Mouse (Mus musculus) urinary bladder, postnatal 25 days (tissue): ENCODE measurements around the gene Pga5.

Source experiments
- DNase-seq: peaks from one replicate; pipeline ENCODE4 v3.0.0; 2022; ENCODE audit warnings: low spot score

Pga5 gene

DNA sequence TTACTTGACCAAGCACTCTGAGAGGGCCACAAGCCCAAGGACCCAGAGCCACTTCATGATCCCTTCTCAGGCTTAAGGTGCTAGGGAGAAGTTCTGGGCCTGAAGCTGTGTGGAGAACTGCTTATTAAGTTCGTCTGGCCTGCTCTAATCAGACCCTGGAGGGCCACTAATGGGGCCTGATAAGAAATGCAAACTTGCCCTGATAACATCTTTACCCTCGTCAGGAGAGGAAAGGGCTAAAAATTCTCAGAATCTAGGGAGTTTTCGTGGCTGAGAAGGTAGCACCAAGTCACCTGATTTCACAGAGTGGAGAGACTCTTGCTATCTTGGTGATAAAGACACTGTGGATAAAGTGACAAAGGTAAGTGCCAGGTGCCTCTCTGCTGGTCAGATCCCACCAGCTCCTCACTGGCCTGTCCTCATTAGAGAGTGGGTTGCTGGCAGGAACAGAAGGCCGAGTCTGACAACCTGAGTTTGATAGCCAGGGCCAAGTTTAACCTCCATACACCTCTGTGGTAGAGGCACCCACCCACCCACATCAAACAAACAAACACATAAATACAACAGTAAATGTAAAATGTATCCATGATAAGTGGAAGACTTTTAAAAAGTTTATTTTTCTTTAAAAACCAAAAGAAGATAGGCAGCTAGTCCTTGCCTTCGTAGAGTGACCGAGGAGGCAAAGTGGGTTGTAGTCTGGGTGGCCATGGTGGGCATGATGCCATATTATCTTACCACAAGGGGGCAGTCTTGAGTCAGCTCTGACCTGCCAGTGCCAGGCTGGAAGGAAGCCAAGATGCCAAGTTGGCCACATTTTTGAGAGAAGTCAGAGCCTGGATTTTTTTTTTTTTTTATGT is at the start of gene Pga5:
Pga5 (minus strand) TSS at position 157 of the 857 bp plus-strand sequence.
- DNase-seq = peak; percentile 89

DNA sequence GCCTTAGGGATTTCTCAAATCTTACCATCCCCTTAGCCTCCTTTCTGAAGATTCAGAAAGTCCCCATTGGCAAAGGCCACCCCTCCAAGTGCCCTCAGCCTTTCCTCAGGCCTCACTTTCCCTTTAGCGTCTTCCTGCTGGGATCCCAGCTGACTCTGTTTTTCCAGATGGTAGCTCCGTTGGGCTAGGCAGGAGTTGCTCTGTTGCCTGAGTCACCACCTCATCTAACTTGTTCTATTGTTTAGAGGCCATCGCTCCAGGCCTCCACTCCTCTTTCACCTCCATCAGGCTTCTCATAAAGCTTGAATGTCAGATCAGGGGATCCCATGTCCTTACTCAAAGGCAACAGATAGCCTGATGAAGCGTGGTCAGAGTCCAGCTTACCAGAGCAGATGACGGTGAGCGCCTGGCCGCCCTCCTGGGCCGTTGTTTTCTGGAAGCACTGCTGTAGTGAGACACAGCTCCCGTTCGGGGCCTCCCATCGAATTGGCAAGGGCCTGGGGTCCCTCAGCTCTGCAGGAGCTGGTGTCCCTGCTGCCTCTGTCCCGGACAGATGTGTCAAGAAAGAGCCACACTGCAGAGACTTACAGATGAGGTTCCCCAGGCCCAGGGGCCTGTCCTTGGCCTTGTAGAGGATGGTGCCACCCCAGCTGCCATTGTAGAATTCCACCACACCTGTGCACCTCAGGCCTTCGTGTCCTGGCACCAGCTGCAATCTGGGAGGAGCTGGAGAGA is 46.9 kb upstream of the Pga5 start:
- DNase-seq = no peak

DNA sequence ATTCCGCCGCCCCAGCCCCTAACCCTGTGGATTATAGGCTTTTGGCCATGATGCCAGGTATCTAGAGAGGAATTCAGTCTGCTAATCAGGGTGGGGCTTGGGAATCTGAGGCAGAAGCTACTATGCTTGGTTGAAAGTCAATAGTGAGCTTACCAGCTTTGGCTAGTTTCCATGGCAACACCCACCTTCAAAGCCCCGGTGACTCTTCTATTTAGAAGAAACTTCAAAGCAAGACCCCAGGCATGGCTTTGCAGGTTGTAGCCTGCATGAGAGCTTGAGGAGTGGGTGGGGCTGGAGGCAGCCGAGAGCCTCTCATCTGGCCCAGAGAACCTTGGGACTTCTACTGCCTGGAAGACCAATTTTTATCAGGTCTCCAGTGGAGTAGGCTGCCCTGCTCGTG is 45.8 kb upstream of the Pga5 start:
- DNase-seq = no peak

DNA sequence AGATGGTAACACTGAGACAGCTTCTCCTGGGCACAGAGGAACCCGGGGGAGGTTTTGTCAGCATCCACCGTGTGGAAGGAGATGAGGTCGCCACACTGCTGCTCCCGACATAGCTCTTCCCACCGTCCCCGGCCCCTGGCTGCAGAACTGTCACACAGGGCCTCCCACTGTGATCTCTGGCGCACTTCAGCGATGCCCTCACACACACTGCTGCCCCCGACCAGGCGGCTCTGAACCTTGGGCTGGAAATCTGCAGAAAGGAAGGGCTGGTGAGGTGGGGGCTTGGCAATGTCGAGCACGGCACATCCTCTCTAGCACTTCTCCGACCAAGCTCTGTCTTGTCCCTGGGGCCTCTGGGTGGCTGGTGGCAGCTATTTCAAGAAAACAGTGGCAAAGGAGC is 45.2 kb upstream of the Pga5 start:
- no peak for DNase-seq

DNA sequence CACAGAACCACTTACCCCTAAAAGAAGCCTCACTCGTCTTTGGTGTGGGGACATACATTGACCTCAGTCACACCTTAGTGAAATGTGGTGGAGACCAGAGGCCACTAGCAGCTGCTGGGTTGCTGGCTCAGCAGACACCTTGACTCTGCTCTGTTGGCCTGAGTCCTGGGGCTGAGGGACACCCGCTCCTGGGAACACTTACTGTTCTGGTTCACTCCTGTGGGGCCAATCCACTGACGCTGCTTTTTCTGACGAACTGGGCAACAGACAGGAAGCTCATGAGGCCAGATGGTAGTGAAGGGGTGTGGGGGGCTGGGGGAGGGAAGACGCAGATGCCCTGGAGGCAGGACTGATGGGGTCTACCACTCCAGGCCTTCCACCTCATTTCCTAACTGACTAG is 43.2 kb upstream of the Pga5 start:
- DNase-seq = no peak

DNA sequence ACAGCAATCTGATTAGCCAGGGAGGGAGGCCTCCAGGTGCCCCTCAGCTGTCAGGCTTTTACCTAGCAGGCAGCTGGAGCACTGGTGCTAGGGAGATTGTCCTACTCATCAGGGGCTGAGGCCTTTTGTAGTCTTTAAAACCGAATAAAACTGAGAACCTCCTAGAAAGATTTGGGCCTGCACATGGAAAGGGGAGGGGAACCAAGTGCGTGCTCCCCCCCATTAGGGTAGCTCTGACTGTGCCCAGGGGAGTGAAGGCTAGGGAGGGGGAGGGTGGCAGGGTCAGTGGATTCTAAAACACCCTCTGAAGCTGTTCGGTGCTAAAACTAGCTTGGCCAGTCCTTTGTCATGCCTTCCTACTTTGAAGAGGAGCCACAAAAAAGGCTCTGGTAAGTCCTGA is 42.7 kb upstream of the Pga5 start:
- no peak for DNase-seq

DNA sequence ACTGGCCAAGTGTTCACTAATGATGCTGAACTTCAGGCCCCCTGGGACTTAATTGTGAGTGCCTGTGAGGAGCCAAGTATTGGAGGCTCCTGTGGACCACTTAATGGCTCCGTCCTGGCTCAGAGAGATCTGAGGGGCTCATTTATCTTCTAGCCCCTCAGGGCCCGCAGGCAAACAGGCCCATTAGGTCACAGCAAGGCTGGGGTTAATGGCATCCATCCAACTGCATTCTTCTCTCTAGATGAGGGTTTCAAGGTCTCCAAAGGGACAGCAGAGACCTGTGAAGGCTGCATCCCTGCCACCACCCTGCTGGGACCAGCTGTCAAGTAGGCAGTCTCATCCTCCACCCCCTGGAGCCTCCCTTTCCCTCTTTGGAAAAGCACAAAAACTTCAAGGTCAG is 41.9 kb upstream of the Pga5 start:
- DNase-seq = no peak

DNA sequence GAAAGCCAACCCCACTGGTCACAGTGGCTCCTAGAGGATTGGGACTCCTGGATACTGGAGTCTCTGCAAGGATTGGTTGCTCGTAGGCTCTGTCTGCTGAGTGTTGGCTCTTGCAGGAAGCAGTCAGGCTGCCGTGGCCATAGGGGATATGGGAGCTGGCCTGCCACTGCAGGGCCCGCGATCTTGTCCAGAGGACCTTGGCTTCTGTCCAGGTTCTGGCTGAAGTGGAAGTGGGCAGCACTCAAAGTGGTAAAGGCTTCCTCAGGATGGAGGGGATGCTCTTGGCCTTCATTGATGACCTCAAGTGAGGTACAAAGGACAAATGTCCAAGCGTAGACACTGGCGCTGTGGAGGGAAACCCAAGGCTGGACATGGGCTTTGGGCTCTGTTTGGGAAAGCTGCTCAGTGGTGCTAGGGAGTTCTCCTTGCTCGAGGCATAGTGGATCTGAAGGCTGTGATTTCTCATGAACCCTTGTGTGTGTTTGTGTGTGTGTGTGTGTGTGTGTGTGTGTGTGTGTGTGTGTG is 40.4 kb upstream of the Pga5 start:
- DNase-seq = no peak

DNA sequence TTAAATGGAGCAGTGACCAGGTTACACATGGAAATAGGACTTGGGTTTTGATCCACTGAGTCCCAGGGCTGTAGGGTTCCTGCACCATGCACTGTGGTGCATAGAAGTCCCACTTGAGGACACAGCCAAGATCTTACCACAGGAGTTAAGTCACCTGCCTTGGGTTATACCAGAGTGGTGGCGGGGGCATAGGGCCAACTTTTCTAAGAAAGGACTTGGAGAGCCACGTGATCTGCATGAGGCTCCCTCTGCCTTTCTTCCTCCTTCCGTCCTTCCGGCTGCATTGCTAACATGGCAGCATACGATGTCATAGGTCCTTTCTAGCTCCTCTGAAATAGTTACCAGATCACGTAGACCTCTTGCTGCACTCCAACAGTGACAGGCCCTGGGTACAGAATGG is 37.6 kb upstream of the Pga5 start:
- no peak for DNase-seq

DNA sequence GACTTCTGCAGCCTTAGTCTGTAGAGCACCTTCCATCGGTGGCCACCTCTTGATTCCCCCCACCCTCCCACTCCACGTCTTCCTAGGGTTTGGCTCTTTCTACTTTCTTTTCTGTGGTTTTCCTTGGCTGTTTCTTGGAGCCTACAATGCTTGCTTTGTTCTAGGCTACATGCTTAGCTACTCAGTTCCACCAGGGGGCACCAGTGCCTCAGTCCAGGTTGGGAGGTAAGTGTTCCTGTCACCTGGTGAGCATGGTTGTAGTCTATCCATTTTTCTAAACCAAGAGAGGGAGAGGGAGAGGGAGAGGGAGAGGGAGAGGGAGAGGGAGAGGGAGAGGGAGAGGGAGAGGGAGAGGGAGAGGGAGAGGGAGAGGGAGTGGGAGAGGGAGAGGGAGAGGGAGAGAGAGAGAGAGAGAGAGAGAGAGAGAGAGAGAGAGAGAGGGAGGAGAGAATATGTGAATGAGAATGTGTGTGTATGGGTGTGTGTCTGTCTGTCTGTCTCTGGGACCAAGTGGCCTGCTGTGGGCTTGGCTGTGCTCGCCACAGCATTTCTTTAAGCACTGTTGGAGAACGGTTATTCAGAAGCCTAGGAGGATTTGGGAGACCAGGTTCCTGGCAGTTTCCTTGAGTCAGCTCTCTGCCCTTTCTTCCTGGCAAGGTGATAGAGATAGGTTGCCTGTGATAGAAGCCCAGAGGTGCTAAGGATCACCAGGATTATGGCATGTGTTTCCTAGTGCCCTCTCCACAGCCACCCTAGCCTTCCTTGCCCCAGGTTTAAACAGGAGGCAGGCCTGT is 37.0 kb upstream of the Pga5 start:
- DNase-seq = peak; percentile 76

DNA sequence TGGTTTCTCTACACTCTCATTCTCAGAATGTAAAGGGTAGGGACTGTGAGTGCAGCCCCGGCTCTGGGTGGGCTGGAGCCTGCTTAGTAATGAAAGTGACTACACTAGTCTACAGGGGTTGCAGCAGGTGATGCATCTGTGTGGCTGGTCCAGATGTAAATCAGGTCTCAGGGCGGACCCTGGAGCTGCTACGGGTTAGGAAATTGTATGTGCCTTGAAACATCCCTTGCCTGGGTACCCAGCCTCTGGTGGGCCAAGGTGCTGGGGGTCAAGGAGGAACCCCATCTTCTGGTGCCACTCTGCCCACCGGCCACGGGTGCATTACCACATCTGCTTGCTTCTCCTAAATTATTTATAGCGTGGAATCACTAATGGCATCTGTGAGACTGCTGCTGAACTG is 36.3 kb upstream of the Pga5 start:
- no peak for DNase-seq

DNA sequence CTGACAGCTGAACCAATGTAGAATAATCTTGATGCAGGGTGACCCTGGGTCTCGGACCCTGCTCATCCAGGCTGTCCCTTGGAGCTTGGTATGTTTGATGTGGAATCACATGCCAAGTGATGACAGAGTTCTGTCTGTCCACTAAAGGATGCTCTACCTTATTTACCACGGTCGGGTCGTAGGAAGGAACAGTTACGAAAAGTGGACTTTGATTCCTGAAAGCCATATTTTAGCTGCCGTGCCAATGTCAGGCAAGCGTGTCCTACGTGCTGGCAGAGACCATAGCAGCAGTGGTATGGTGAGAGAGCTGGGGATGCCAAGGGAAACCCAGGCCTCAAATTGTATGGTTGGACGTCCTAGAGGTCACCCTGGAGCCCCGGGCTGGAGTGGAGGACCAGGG is 35.7 kb upstream of the Pga5 start:
- no peak for DNase-seq

DNA sequence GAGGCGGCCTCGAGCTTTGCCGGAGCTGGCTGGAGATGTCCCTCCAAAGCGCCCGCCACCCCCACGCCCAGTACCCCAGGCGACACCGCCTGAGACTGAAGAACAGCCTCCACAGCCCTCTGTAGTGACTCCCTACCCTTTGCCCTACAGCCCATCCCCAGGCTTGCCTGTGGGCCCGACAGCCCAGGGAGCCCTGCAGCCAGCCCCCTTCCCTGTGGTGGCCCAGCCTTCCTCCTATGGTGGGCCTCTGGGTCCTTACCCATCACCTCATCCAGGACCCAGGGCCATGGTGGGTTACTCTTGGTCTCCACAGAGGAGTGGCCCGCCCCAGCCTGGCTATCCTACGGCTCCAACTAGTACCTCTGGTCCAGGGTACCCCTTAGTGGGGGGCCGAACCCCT is 34.8 kb upstream of the Pga5 start:
- DNase-seq = no peak

DNA sequence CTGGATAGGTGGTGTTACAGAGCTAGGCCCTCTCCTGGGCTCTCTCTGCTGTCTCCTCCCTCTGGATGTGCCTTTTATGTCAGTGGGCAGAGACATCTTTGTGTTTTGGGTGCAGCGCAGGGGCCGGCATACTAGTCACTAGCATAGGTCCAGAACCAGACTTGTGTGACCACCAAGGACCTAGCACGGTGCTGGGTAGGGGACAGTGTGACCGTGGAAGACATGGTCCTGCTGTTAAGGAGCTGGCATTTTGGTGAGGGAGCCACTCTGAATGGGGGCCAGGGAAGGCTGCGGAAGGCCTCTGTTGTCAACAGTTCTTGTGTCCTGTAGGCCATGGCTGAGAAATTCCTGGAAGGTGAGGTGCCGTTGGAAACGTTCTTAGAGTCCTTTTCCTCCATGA is 34.3 kb upstream of the Pga5 start:
- no peak for DNase-seq

DNA sequence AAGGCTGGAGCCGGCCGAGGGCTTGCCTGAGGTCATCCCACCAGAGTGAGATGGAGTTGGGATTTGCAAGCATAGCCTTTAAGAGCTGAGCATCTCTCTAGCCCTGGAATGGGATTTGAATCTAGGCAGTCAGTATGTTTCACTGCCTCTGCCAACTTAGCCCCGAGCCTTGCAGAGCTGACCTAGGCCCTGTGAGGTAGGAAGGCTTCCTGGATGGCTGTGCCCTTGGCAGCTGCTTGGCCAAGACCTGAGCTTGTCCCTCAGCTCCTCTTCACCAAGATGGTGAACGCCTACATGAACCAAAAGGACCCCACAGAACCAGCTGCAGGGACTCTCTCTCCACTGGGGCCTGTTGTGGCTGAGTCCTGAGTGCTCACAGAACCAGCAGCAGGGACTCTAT is 32.9 kb upstream of the Pga5 start:
- DNase-seq = no peak

DNA sequence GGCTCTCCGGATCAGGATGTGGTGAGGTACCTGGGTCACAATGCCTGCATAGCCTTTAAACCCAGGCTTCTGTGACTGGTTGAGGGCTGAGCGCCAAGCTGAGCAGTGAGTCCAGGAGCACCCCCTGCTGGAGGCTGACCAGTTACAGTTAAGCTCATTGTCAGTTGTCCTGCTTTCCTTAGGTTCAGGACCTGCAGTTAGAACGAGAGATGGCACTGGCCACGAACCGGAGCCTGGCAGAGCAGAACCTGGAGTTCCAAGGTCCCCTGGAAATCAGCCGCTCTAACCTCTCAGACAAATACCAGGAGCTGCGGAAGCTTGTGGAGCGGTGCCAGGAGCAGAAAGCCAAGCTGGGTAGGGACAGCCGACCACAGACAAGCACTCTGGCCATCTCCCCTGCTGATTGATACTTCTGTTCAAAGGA is 32.2 kb upstream of the Pga5 start:
- no peak for DNase-seq

DNA sequence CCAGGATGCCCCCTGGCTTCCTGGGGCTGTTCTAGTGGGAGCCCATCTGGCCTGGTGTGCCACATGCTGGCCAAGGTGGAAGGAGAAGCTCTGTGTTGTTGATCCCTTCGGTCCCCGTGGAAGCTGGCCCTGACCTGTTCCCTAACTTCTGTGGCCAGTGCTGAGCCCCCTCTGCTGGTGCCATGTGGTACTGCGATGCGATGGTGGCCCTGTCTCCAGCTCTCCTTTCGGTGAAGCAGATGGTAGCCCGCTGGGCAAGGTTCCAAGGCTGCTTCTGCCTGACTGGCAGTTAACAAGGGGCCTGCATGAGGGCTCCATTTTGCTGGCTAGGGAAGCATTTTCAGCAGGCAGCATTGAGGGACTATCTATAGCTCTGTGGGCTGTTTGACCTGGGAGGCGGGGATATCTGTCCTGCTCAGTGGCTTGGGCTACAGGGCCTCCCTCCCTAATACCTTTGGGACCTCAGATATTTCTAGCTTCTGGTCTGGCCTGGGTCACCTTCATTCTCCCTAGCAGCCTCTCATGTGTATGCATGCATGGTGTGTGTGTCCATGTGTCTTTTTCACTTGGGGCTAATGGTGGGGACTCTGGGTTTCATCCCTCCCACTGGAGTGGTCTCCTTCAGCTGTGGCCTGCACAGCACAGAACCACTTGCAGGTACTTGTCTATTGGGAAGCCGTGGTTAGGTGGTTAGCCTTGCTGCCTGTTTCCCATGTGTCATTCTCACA is 31.7 kb upstream of the Pga5 start:
- peak; percentile 90 for DNase-seq

DNA sequence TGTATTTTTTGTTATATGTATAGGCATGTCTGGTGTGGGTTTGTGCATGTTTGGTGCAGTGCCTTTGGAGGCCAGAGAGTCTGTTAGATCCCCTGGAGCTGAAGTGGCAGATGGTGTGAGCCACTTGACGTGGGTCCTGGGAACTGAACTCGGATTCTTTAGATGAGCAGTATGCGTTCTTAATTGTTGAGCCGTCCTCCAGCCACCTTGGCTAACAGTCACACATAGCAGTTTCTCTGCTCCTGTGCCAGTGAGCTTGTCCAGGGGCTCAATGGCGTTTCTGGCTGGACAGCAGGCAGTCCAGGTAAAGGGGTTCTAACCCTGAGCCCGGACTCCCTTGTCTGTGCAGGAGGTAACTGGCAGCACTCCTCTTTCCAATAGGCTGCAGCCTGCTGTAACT is 31.0 kb upstream of the Pga5 start:
- no peak for DNase-seq

DNA sequence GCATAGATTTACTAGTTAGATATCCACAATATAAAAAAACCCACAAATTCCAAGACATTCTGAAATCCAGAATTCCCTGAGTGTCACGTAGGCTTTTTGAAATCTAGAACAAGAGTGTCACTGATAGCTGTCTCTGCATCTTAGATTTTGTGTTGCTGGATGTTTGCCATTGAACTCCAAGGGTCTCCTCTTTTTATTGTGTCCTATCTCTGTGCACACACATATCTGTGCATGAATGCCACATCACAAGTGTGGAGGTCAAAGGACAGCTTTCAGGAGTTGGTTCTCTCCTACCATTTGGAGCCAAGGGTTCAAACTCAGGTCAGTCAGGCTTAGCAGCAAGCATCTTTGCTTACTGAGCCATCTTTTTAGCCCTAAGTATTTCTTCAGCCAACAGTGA is 30.0 kb upstream of the Pga5 start:
- no peak for DNase-seq

DNA sequence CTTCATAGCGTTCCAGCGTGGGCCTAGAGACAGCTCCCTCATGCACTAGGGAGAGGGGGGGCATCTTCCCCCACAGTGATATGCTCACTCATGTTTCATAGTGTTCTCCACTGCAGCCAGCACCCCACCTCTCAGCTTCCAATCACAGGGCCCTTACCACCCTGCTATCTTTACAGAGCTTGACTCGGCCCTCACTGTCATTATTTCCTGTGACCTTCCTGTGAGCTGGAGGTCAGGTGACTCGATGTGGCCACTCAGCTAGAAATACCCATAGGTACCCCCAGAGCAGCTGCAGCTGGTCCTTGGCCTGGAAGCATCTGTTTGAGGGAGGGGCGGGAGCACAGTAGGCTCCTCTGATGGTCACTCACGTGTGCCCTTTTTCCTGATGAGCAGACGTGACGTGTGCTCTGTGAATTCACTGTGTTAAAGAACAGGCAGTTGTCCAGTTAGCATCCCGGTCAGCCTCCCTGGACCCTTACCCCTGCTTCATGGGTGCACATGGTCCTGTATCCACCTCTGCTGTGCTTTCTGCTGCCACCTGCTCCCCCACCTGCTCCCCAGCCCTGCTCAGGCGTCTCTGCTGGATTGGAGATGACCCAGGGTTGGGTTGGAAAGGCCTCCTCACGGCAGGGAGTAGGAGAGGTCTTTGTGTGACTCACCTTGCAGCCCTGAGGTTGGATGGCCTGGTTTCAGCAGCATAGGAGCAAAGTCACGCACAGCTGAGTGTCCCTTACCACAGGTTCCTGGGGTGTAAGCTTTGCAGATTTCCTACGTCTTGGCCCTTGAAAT is 29.4 kb upstream of the Pga5 start:
- DNase-seq = no peak

DNA sequence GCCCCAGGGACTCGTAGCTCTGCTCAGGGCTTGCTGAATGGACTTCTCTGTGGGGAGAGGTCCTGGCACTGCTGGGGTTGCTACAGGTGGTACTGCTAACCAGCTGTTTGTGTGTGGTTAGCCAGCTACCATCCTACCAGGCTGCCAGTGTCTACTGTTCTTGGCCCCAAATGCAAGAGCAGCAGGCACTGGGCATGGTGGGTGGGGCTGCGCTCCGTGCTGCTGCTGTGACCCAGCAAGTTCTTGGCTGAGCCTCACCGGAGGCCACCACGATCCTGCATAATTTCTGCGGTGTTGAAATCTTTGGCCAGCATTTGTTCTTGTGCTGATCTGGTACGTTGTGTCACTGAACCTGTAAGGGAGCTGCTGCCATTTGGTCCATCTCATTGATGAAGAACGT is 25.6 kb upstream of the Pga5 start:
- DNase-seq = no peak
